14 mouse cellular contexts compared by ENCODE assay signal in the genomic region with DNA sequence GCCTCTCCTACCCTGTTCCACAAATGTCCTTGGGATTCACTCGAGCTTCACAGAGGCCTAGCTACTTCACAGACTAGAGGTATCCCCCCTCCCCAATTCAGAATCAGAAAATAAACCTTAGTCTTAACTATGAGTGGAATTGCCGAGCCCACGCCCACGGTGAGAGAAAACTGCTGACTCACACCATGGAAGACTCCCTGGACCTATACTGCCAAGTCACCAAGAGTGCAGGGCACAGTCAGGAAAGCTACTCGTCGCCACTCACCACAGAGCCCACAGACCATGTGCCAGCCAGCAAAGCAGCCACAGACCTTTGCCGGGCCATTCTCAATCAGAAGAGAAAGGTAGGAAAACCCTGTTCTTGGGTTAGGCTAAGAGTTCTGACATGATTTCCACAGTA. TPM values are rescaled to one million over a fixed set of nuclear protein-coding genes. Genes with fewer than 3 reads are reported as not detected.
DNase-seq lines count a peak whose midpoint lies in the region; ATAC-seq and TF ChIP-seq lines count a peak whose summit lies in the region.
"Had no signal": no experiment of that assay in that cellular context is flagged by ENCODE, and none has a peak within 500 bp of the region (broad histone marks: within the 10 kb centered on the region; RNA-seq: fewer than 3 reads in every experiment).

No protein-coding gene starts in this region.

- H3K36me3 ChIP-seq in liver, embryonic 15.5 days (replicated peaks), result no peaks in the 10 kb centered on the region
- H3K36me3 ChIP-seq in stomach, postnatal 0 days (ENCODE audit: control insufficient read depth, insufficient read depth, low read length), result no peaks in the 10 kb centered on the region
- H3K36me3 ChIP-seq: stomach, embryonic 15.5 days had no signal

- no peaks in the 10 kb centered on the region for H3K27me3 ChIP-seq in liver, embryonic 15.5 days
- H3K27me3 ChIP-seq in stomach, postnatal 0 days (ENCODE audit: control insufficient read depth, insufficient read depth, low read length), result no peaks in the 10 kb centered on the region
- H3K27me3 ChIP-seq: stomach, embryonic 15.5 days had no signal

- TF ChIP-seq POLR2A in cortical plate, adult 2 months (IDR thresholded peaks at IDR 0.05; ENCODE audit: extremely low read depth, insufficient read depth, low read length), result no peak

- peak; percentile 83 for ATAC-seq in liver, embryonic 15.5 days (ENCODE audit: insufficient read depth)
- no peak for ATAC-seq in stomach, postnatal 0 days (ENCODE audit: low FRiP score, low TSS enrichment)

- WGBS in liver, embryonic 15.5 days (ENCODE audit: insufficient replicate concordance), result 32% methylated on average over 7 of the region's 7 CpGs
- 69% methylated on average over 7 of the region's 7 CpGs for WGBS in stomach, postnatal 0 days

- no peak for TF ChIP-seq EP300 in stomach, postnatal 0 days (optimal IDR thresholded peaks at IDR 0.05)

- H3K4me3 ChIP-seq in cortical plate, adult 2 months (ENCODE audit: insufficient read depth, low read length), result no peak overlapping the region
- H3K4me3 ChIP-seq in liver, embryonic 15.5 days (replicated peaks), result no peak overlapping the region
- H3K4me3 ChIP-seq in stomach, postnatal 0 days (ENCODE audit: low read depth, low read length), result no peak overlapping the region
- H3K4me3 ChIP-seq: stomach, embryonic 15.5 days had no signal

- H3K9me3 ChIP-seq in liver, embryonic 15.5 days (replicated peaks), result no peaks in the 10 kb centered on the region
- H3K9me3 ChIP-seq in stomach, postnatal 0 days (ENCODE audit: control insufficient read depth, low read length), result no peaks in the 10 kb centered on the region
- H3K9me3 ChIP-seq: stomach, embryonic 15.5 days had no signal

- no peak overlapping the region for H3K9ac ChIP-seq in liver, embryonic 15.5 days
- no peak overlapping the region for H3K9ac ChIP-seq in stomach, postnatal 0 days (ENCODE audit: low read length)
- H3K9ac ChIP-seq: stomach, embryonic 15.5 days had no signal

- H3K4me1 ChIP-seq in cortical plate, adult 2 months (ENCODE audit: control insufficient read depth, insufficient read depth, low read length), result peaks cover 10% of the 10 kb centered on the region
- H3K4me1 ChIP-seq in liver, embryonic 15.5 days (replicated peaks), result peaks cover 20% of the 10 kb centered on the region
- H3K4me1 ChIP-seq in stomach, postnatal 0 days (replicated peaks; ENCODE audit: control insufficient read depth, insufficient read depth), result no peaks in the 10 kb centered on the region
- H3K4me1 ChIP-seq: stomach, embryonic 15.5 days had no signal

- DNase-seq in 3T3-L1 (ENCODE audit: low read depth, low spot score) (peak; percentile 73), ES-CJ7 (ENCODE audit: low read depth, low spot score) (peak; percentile 30)
- DNase-seq in stomach, postnatal 0 days (ENCODE audit: low spot score), result no peak
- no peak for DNase-seq in layer of hippocampus, adult 11-12 months (ENCODE audit: low spot score)
- DNase-seq in thymus, adult 18-20 months, result no peak
- DNase-seq: heart, adult 18-20 months; heart, postnatal 36 days; kidney, postnatal 14 days; lung, postnatal 4 days; right cerebral cortex, postnatal 4 days; thymus, postnatal 4 days had no signal

- H3K4me2 ChIP-seq in liver, embryonic 15.5 days, result peak overlapping the region; percentile 8; the same call in 1 of the 2 replicates
- H3K4me2 ChIP-seq in stomach, postnatal 0 days (replicated peaks; ENCODE audit: low read depth), result no peak overlapping the region
- H3K4me2 ChIP-seq: stomach, embryonic 15.5 days had no signal

- no peak for TF ChIP-seq CTCF in cortical plate, adult 2 months (IDR thresholded peaks at IDR 0.05; ENCODE audit: extremely low read depth, insufficient read depth, low read length)
- TF ChIP-seq CTCF in stomach, postnatal 0 days (IDR thresholded peaks at IDR 0.05; ENCODE audit: low read depth), result no peak

- 0 out of 2 replicates have a peak overlapping the region, but pooled peaks have one; percentile 30 for H3K27ac ChIP-seq in cortical plate, adult 2 months (ENCODE audit: insufficient read depth, low read length)
- H3K27ac ChIP-seq in liver, embryonic 15.5 days (replicated peaks), result 0 out of 2 replicates have a peak overlapping the region, but pooled peaks have one; percentile 29
- no peak overlapping the region for H3K27ac ChIP-seq in stomach, postnatal 0 days (replicated peaks)
- H3K27ac ChIP-seq: stomach, embryonic 15.5 days had no signal

RNA-seq across cellular contexts. Expression of a gene that starts 46.6 kb away (rescaled TPM):
- 70.3 and 76.6 TPM in 2 replicates for polyA plus RNA-seq in cortical plate, adult 2 months (2012; rRNA removed)
- 437 and 467 TPM in 2 replicates for polyA plus RNA-seq in liver, embryonic 15.5 days (2015; fragmentation: Nextera tagmentation; extraction: Ambion mirVana)
- polyA plus RNA-seq in stomach, postnatal 0 days (2015; fragmentation: Nextera tagmentation; extraction: Ambion mirVana), result 47.7 and 49.1 TPM in 2 replicates

RNA-seq across cellular contexts. Expression of a gene that starts 54.8 kb away (rescaled TPM):
- polyA plus RNA-seq in cortical plate, adult 2 months (2012; rRNA removed), result 46.9 and 53.6 TPM in 2 replicates
- polyA plus RNA-seq in liver, embryonic 15.5 days (2015; fragmentation: Nextera tagmentation; extraction: Ambion mirVana), result 3.4 and 4.3 TPM in 2 replicates
- polyA plus RNA-seq in stomach, postnatal 0 days (2015; fragmentation: Nextera tagmentation; extraction: Ambion mirVana), result 12.6 and 13.3 TPM in 2 replicates

Comparison
In these comparisons a context has a peak if more than half of its experiments do, and no peak if none do; other contexts are left out.
1. DNase-seq: peak in 3T3-L1 (single experiment) and ES-CJ7 (single experiment); none in stomach, postnatal 0 days (single experiment), layer of hippocampus, adult 11-12 months (single experiment) and thymus, adult 18-20 months (0 of 2).